Mouse (Mus musculus): ENCODE measurements at regions not wholly inside any gene's neighbourhood (a gene's known extent, or its start where the extent isn't known, plus 50 kb on each side); places are given as distances from the start of the nearest gene placed in this dataset.
A peak's percentile ranks its signal among the peaks of the same experiment; 100 is the strongest.

- DNase-seq, result no peak
- TF ChIP-seq POLR2A (IDR thresholded peaks at IDR 0.05; ENCODE audit: control insufficient read depth, extremely low read depth, insufficient read depth, low read length, poor library complexity) (no peak), CTCF (IDR thresholded peaks at IDR 0.05; ENCODE audit: borderline replicate concordance, control insufficient read depth, extremely low read depth, insufficient read depth, low read length, poor library complexity) (no peak)
- Histone ChIP-seq H3K27me3 (ENCODE audit: control insufficient read depth, insufficient read depth, low read length) (no peaks in the 10 kb centered on the region), H3K36me3 (ENCODE audit: control insufficient read depth, insufficient read depth, low read length) (no peaks in the 10 kb centered on the region), H3K4me3 (ENCODE audit: control insufficient read depth, insufficient read depth, low read length) (no peak overlapping the region), H3K27ac (ENCODE audit: control insufficient read depth, insufficient read depth, low read length) (no peak overlapping the region), H3K4me1 (replicated peaks; ENCODE audit: control insufficient read depth, insufficient read depth, low read length) (no peaks in the 10 kb centered on the region)
- 89% methylated on average over 8 of the region's 8 CpGs for WGBS
These were observed 176.3 kb upstream of the Crim1 start for GRCm38 (mm10) chr17:78023507-78024355.

DNA sequence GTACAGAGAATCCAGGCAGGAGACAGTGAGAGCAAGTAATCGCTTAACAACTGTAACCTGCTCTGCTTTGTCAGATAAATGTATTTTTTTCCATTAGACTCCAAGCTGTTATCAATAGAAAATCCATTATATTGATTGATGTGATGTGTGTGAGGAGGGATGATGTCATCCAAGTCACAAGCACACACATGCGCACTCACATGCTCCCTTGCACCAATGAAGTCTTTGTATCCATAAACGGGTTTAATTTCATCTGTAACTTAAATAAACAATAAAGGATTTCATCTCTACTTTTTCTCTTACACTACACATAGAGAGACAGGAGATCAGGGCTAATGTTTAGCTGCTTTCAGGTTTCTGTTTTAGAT is 175.7 kb upstream of the Crim1 start:
- Histone ChIP-seq H3K4me1 (replicated peaks; ENCODE audit: control insufficient read depth, insufficient read depth, low read length) (no peaks in the 10 kb centered on the region), H3K36me3 (ENCODE audit: control insufficient read depth, insufficient read depth, low read length) (no peaks in the 10 kb centered on the region), H3K27ac (ENCODE audit: control insufficient read depth, insufficient read depth, low read length) (no peak overlapping the region), H3K4me3 (ENCODE audit: control insufficient read depth, insufficient read depth, low read length) (no peak overlapping the region), H3K27me3 (ENCODE audit: control insufficient read depth, insufficient read depth, low read length) (no peaks in the 10 kb centered on the region)
- TF ChIP-seq CTCF (IDR thresholded peaks at IDR 0.05; ENCODE audit: borderline replicate concordance, control insufficient read depth, extremely low read depth, insufficient read depth, low read length, poor library complexity), result no peak
- no peak for TF ChIP-seq POLR2A (IDR thresholded peaks at IDR 0.05; ENCODE audit: control insufficient read depth, extremely low read depth, insufficient read depth, low read length, poor library complexity)
- 95% methylated on average over 3 of the region's 3 CpGs for WGBS
- no peak for DNase-seq

DNA sequence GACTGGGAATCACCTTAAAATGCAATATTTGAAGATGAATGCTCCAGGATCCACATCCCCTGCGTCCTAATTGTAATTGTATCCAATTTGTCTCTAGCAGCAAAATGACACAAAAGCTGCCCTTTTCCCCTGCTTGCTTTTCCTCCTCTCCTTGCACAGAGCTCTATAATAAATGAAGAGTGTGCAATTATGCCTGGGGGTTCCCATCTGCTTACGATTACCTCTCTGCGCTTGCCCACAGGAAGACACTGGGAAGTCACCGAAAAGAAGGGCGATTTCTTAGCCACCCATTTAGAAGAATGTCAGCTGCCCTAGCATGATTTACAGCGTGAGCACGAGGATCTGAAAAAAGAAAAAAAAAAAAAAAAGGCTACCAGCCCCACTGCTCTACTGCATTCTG is 174.8 kb upstream of the Crim1 start:
- Histone ChIP-seq H3K27ac (ENCODE audit: control insufficient read depth, insufficient read depth, low read length) (no peak overlapping the region), H3K4me3 (ENCODE audit: control insufficient read depth, insufficient read depth, low read length) (no peak overlapping the region), H3K36me3 (ENCODE audit: control insufficient read depth, insufficient read depth, low read length) (no peaks in the 10 kb centered on the region), H3K27me3 (ENCODE audit: control insufficient read depth, insufficient read depth, low read length) (no peaks in the 10 kb centered on the region), H3K4me1 (replicated peaks; ENCODE audit: control insufficient read depth, insufficient read depth, low read length) (no peaks in the 10 kb centered on the region)
- DNase-seq, result no peak
- TF ChIP-seq POLR2A (IDR thresholded peaks at IDR 0.05; ENCODE audit: control insufficient read depth, extremely low read depth, insufficient read depth, low read length, poor library complexity) (no peak), CTCF (IDR thresholded peaks at IDR 0.05; ENCODE audit: borderline replicate concordance, control insufficient read depth, extremely low read depth, insufficient read depth, low read length, poor library complexity) (no peak)
- 64% methylated on average over 7 of the region's 7 CpGs for WGBS

GRCm38 (mm10) chr17:78035648-78036047 is 164.4 kb upstream of the Crim1 start:
- Histone ChIP-seq H3K4me1 (replicated peaks; ENCODE audit: control insufficient read depth, insufficient read depth, low read length) (no peaks in the 10 kb centered on the region), H3K27ac (ENCODE audit: control insufficient read depth, insufficient read depth, low read length) (no peak overlapping the region), H3K36me3 (ENCODE audit: control insufficient read depth, insufficient read depth, low read length) (no peaks in the 10 kb centered on the region), H3K27me3 (ENCODE audit: control insufficient read depth, insufficient read depth, low read length) (no peaks in the 10 kb centered on the region), H3K4me3 (ENCODE audit: control insufficient read depth, insufficient read depth, low read length) (no peak overlapping the region)
- no peak for TF ChIP-seq POLR2A (IDR thresholded peaks at IDR 0.05; ENCODE audit: control insufficient read depth, extremely low read depth, insufficient read depth, low read length, poor library complexity)
- no peak for TF ChIP-seq CTCF (IDR thresholded peaks at IDR 0.05; ENCODE audit: borderline replicate concordance, control insufficient read depth, extremely low read depth, insufficient read depth, low read length, poor library complexity)
- no peak for DNase-seq
- WGBS, result 65% methylated on average over 3 of the region's 3 CpGs

GRCm38 (mm10) chr17:78040338-78040737 is 159.7 kb upstream of the Crim1 start:
- Histone ChIP-seq H3K36me3 (ENCODE audit: control insufficient read depth, insufficient read depth, low read length) (no peaks in the 10 kb centered on the region), H3K4me1 (replicated peaks; ENCODE audit: control insufficient read depth, insufficient read depth, low read length) (no peaks in the 10 kb centered on the region), H3K27ac (ENCODE audit: control insufficient read depth, insufficient read depth, low read length) (no peak overlapping the region), H3K27me3 (ENCODE audit: control insufficient read depth, insufficient read depth, low read length) (no peaks in the 10 kb centered on the region), H3K4me3 (ENCODE audit: control insufficient read depth, insufficient read depth, low read length) (no peak overlapping the region)
- no peak for DNase-seq
- 86% methylated on average over 1 of the region's 1 CpGs for WGBS
- no peak for TF ChIP-seq POLR2A (IDR thresholded peaks at IDR 0.05; ENCODE audit: control insufficient read depth, extremely low read depth, insufficient read depth, low read length, poor library complexity)
- no peak for TF ChIP-seq CTCF (IDR thresholded peaks at IDR 0.05; ENCODE audit: borderline replicate concordance, control insufficient read depth, extremely low read depth, insufficient read depth, low read length, poor library complexity)

GRCm38 (mm10) chr17:78041204-78041603 is 158.8 kb upstream of the Crim1 start:
- no peak for TF ChIP-seq POLR2A (IDR thresholded peaks at IDR 0.05; ENCODE audit: control insufficient read depth, extremely low read depth, insufficient read depth, low read length, poor library complexity)
- H3K4me3 ChIP-seq (ENCODE audit: control insufficient read depth, insufficient read depth, low read length), result no peak overlapping the region
- WGBS, result 92% methylated on average over 4 of the region's 4 CpGs
- peak; percentile 19 for DNase-seq
- no peaks in the 10 kb centered on the region for H3K27me3 ChIP-seq (ENCODE audit: control insufficient read depth, insufficient read depth, low read length)
- H3K4me1 ChIP-seq (replicated peaks; ENCODE audit: control insufficient read depth, insufficient read depth, low read length), result no peaks in the 10 kb centered on the region
- no peaks in the 10 kb centered on the region for H3K36me3 ChIP-seq (ENCODE audit: control insufficient read depth, insufficient read depth, low read length)
- no peak overlapping the region for H3K27ac ChIP-seq (ENCODE audit: control insufficient read depth, insufficient read depth, low read length)

GRCm38 (mm10) chr17:78049766-78050165 is 150.3 kb upstream of the Crim1 start:
- Histone ChIP-seq H3K27me3 (ENCODE audit: control insufficient read depth, insufficient read depth, low read length) (no peaks in the 10 kb centered on the region), H3K27ac (ENCODE audit: control insufficient read depth, insufficient read depth, low read length) (no peak overlapping the region), H3K36me3 (ENCODE audit: control insufficient read depth, insufficient read depth, low read length) (no peaks in the 10 kb centered on the region), H3K4me3 (ENCODE audit: control insufficient read depth, insufficient read depth, low read length) (no peak overlapping the region), H3K4me1 (replicated peaks; ENCODE audit: control insufficient read depth, insufficient read depth, low read length) (no peaks in the 10 kb centered on the region)
- DNase-seq, result no peak
- TF ChIP-seq CTCF (IDR thresholded peaks at IDR 0.05; ENCODE audit: borderline replicate concordance, control insufficient read depth, extremely low read depth, insufficient read depth, low read length, poor library complexity), result no peak
- WGBS, result 93% methylated on average over 9 of the region's 9 CpGs
